Mouse (Mus musculus): Measurements from ENCODE around the gene Stab2. TPM values are rescaled to one million over a fixed set of nuclear protein-coding genes. Genes with fewer than 3 reads are reported as not detected.
A peak's percentile ranks its signal among the peaks of the same experiment; 100 is the strongest.

Gene Stab2
- polyA plus RNA-seq, 1 experiment from 2014 or later, result 0.04 TPM

DNA sequence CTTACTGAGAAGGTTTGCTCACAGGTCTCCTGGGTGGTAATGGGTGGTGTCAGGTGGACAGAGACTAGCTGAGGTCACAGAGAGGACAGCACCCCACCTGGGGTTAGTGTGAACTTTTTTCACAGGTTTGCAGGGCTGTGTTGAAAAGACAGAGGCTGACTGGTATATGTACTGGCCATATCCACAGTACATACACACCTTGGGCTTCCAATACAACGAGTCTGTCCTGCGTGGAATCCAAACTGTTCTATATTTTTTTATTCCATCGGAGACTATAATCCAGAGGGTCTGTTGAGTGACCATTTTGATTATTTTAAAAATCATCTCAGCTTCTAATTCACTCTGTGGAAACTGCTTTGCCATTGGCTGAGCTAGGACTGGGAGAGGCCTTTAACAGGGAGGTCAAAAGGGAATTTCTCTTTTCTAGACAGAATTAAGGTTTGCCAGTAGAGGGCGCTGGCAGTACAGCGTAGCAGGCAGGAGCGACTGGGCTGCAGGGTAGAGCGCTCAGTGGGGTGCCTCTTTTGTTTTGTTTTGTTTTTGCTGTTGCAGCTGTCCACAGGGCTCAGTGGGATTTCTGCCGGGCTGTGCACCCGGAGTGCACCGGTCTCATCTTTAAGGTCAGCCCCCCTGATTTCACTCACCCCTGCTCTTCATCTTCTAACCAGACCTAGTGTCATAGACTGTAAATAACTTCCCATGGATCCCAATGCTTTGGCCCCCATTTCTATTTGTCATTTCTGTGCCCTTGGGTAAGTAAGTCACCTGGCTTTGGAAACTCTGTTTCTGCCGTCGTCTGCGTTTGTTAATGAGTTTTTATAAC, 35.9 kb downstream of the Stab2 start:
- H3K4me1 ChIP-seq (ENCODE audit: control insufficient read depth, insufficient read depth, low read depth, low read length), result peaks cover 2% of the 10 kb centered on the region
- H3K9ac ChIP-seq (ENCODE audit: low read depth, low read length), result peak overlapping the region; percentile 38; the same call in 1 of the 2 replicates
- peak overlapping the region; percentile 55 for H3K4me2 ChIP-seq (ENCODE audit: low read length)
- H3K4me3 ChIP-seq (ENCODE audit: low read length), result peak overlapping the region; percentile 21
- no peaks in the 10 kb centered on the region for H3K9me3 ChIP-seq (ENCODE audit: control insufficient read depth, low read length)
- H3K27ac ChIP-seq (ENCODE audit: low read depth, low read length), result no peak overlapping the region
- H3K36me3 ChIP-seq (ENCODE audit: control insufficient read depth, insufficient read depth, low read length), result no peaks in the 10 kb centered on the region
- ATAC-seq, result peak; percentile 88
- H3K27me3 ChIP-seq (replicated peaks; ENCODE audit: control insufficient read depth, insufficient read depth, low read length), result no peaks in the 10 kb centered on the region
- WGBS, result 23% methylated on average over 13 of the region's 13 CpGs

DNA sequence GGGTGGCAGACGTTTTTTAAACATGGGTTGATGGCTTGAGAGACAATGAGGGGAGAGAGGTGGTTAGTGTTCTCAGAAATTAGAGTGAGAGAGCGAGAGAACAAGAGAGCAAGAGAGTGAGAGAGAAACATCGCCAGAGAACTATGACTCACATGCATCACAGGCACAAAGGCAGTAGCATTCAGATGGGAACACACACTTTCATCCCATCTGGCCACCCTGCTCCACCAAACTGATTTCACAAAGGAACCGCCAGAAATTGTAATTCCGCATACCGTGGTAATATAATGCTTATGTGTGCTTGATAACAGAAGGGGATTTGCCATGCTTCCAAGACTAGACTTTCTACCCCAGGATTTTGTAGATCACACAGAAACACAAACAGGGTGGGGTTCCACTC, 38.5 kb downstream of the Stab2 start:
- no peak for ATAC-seq
- H3K36me3 ChIP-seq (ENCODE audit: control insufficient read depth, insufficient read depth, low read length), result no peaks in the 10 kb centered on the region
- H3K27ac ChIP-seq (ENCODE audit: low read depth, low read length), result no peak overlapping the region
- H3K9ac ChIP-seq (ENCODE audit: low read depth, low read length), result no peak overlapping the region
- H3K4me1 ChIP-seq (ENCODE audit: control insufficient read depth, insufficient read depth, low read depth, low read length), result peaks cover 2% of the 10 kb centered on the region
- H3K4me3 ChIP-seq (ENCODE audit: low read length), result no peak overlapping the region
- no peaks in the 10 kb centered on the region for H3K9me3 ChIP-seq (ENCODE audit: control insufficient read depth, low read length)
- H3K27me3 ChIP-seq (replicated peaks; ENCODE audit: control insufficient read depth, insufficient read depth, low read length), result no peaks in the 10 kb centered on the region
- H3K4me2 ChIP-seq (ENCODE audit: low read length), result no peak overlapping the region
- WGBS, result 83% methylated on average over 6 of the region's 6 CpGs

DNA sequence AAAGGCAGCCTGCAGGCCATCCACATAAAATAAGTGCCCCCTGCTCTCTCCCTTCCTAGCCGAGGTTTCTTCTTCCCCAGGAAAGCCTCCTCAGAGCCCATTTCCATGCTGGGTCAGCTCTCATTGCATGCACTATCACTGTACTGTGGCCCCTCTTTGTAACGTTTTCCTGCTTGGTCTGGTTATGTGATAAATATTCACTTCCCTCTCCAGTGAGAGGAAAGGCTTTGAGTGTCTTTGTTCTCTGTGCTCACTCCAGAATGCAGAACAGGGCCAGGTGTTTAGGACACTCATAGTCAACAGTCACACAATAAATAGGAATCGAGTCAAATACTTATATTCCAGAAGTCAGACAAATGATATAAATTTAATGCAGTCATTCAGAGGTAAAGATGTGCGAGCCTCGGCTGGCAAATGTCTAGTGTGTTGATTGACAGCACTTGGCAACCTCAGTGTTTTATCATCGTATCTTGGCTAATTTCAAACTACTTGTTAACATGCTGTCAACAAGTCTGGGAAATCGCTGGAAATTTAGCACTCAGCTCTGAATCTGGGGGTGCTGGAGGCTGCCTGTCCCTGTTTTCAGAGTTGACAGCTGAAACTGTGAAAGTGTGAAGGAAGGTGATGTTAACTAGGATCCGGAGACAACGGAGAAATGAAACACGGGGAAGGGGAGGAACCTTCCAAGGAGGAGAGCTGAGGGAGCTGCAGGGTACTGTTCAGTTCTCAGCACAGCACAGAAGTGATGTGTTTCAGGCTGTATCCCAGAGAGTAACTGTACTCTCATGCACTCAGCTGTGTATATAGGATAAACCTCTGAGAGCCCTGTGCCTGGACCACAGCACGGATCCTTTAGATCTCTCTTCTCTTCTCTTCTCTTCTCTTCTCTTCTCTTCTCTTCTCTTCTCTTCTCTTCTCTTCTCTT, 46.0 kb downstream of the Stab2 start:
- no peak overlapping the region for H3K9ac ChIP-seq (ENCODE audit: low read depth, low read length)
- no peak overlapping the region for H3K4me2 ChIP-seq (ENCODE audit: low read length)
- no peaks in the 10 kb centered on the region for H3K36me3 ChIP-seq (ENCODE audit: control insufficient read depth, insufficient read depth, low read length)
- no peak overlapping the region for H3K27ac ChIP-seq (ENCODE audit: low read depth, low read length)
- no peak overlapping the region for H3K4me3 ChIP-seq (ENCODE audit: low read length)
- no peaks in the 10 kb centered on the region for H3K4me1 ChIP-seq (ENCODE audit: control insufficient read depth, insufficient read depth, low read depth, low read length)
- ATAC-seq, result no peak
- WGBS, result 60% methylated on average over 11 of the region's 11 CpGs
- H3K9me3 ChIP-seq (ENCODE audit: control insufficient read depth, low read length), result no peaks in the 10 kb centered on the region
- no peaks in the 10 kb centered on the region for H3K27me3 ChIP-seq (replicated peaks; ENCODE audit: control insufficient read depth, insufficient read depth, low read length)

DNA sequence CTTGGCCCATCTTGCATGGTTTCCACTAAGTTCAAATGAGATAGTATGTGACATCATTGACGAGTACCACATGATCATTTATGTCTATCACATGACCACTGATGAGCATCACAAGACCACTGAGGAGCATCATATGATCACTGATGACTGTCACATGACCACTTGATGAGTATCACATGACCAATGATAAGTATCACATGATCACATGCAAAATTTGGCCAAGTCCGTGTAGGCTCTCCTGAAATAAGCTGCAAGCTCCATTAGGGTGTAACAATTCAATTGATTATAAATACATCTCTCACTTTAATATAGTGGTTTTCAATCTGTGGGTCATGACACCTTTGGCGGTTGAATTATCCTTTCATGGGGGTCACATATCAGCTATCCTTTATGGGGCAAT, 52.5 kb downstream of the Stab2 start:
- no peaks in the 10 kb centered on the region for H3K27me3 ChIP-seq (replicated peaks; ENCODE audit: control insufficient read depth, insufficient read depth, low read length)
- H3K4me2 ChIP-seq (ENCODE audit: low read length), result no peak overlapping the region
- H3K9me3 ChIP-seq (ENCODE audit: control insufficient read depth, low read length), result no peaks in the 10 kb centered on the region
- no peaks in the 10 kb centered on the region for H3K36me3 ChIP-seq (ENCODE audit: control insufficient read depth, insufficient read depth, low read length)
- no peak overlapping the region for H3K9ac ChIP-seq (ENCODE audit: low read depth, low read length)
- 95% methylated on average over 3 of the region's 3 CpGs for WGBS
- no peak overlapping the region for H3K4me3 ChIP-seq (ENCODE audit: low read length)
- no peaks in the 10 kb centered on the region for H3K4me1 ChIP-seq (ENCODE audit: control insufficient read depth, insufficient read depth, low read depth, low read length)
- H3K27ac ChIP-seq (ENCODE audit: low read depth, low read length), result no peak overlapping the region
- ATAC-seq, result no peak

DNA sequence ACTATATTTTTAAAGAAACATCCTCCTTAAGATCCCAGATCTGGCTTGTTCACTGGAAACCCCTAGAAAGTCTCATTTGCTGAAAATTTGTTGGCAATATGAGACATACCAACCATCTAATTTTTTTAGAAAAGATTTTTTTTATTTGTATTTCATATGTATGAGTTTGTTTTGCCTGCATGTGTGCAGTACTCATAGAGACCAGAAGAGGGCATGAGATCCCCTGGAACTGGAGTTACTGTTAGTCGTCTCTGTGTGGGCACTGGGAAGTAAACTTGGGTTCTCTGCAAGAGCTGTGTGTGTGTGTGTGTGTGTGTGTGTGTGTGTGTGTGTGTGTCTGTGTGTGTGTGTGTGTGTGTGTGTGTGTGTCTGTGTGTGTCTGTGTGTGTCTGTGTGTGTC, 55.1 kb downstream of the Stab2 start:
- H3K27me3 ChIP-seq (replicated peaks; ENCODE audit: control insufficient read depth, insufficient read depth, low read length), result no peaks in the 10 kb centered on the region
- H3K36me3 ChIP-seq (ENCODE audit: control insufficient read depth, insufficient read depth, low read length), result no peaks in the 10 kb centered on the region
- H3K4me2 ChIP-seq (ENCODE audit: low read length), result no peak overlapping the region
- no peak for ATAC-seq
- H3K4me1 ChIP-seq (ENCODE audit: control insufficient read depth, insufficient read depth, low read depth, low read length), result no peaks in the 10 kb centered on the region
- 61% methylated on average over 1 of the region's 1 CpGs for WGBS
- no peak overlapping the region for H3K4me3 ChIP-seq (ENCODE audit: low read length)
- H3K27ac ChIP-seq (ENCODE audit: low read depth, low read length), result no peak overlapping the region
- H3K9me3 ChIP-seq (ENCODE audit: control insufficient read depth, low read length), result no peaks in the 10 kb centered on the region
- H3K9ac ChIP-seq (ENCODE audit: low read depth, low read length), result no peak overlapping the region

DNA sequence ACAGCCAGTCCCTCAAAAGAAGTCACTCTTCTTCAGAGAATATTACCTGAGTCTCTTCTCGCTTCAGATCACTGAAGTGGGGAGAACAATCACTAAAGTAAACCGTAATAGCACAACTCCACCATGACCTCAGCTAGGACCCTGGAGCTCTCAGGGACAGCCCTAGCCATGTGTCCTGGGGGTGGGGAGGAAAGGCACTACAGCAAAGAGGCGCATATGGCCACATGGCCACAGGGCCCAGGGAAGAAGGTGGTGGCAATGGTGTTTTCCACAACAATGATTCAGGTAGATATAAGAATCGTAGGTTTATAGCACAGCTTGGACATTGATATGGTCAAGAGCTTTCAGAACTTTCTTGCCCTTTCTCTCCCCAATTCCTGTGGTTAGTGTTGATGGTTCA, 57.0 kb downstream of the Stab2 start:
- H3K27me3 ChIP-seq (replicated peaks; ENCODE audit: control insufficient read depth, insufficient read depth, low read length), result no peaks in the 10 kb centered on the region
- H3K9me3 ChIP-seq (ENCODE audit: control insufficient read depth, low read length), result no peaks in the 10 kb centered on the region
- no peak overlapping the region for H3K4me3 ChIP-seq (ENCODE audit: low read length)
- H3K4me2 ChIP-seq (ENCODE audit: low read length), result no peak overlapping the region
- no peaks in the 10 kb centered on the region for H3K4me1 ChIP-seq (ENCODE audit: control insufficient read depth, insufficient read depth, low read depth, low read length)
- H3K36me3 ChIP-seq (ENCODE audit: control insufficient read depth, insufficient read depth, low read length), result no peaks in the 10 kb centered on the region
- 94% methylated on average over 4 of the region's 4 CpGs for WGBS
- no peak overlapping the region for H3K27ac ChIP-seq (ENCODE audit: low read depth, low read length)
- no peak for ATAC-seq
- no peak overlapping the region for H3K9ac ChIP-seq (ENCODE audit: low read depth, low read length)

DNA sequence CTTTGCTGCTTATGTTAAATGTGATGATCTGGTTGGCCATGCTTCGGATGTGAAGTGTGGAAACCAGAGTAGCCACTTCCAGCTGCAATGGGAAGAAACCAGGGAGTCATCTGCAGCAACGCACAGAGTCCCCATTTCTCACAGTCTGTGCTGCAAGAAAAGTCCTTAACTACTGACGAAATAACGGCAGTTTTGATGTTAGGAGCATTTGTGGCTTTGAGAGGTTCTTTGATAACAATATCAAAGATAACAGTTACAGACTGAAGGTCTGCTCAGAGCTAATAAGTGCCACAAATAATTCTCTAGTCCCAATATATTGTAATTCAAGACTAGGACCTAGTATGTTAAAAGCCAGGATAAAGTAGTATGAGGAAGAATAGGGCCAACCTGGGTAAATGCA, 57.9 kb downstream of the Stab2 start:
- no peaks in the 10 kb centered on the region for H3K36me3 ChIP-seq (ENCODE audit: control insufficient read depth, insufficient read depth, low read length)
- H3K27ac ChIP-seq (ENCODE audit: low read depth, low read length), result no peak overlapping the region
- no peaks in the 10 kb centered on the region for H3K9me3 ChIP-seq (ENCODE audit: control insufficient read depth, low read length)
- no peaks in the 10 kb centered on the region for H3K4me1 ChIP-seq (ENCODE audit: control insufficient read depth, insufficient read depth, low read depth, low read length)
- no peak overlapping the region for H3K4me3 ChIP-seq (ENCODE audit: low read length)
- H3K4me2 ChIP-seq (ENCODE audit: low read length), result no peak overlapping the region
- H3K9ac ChIP-seq (ENCODE audit: low read depth, low read length), result no peak overlapping the region
- no peaks in the 10 kb centered on the region for H3K27me3 ChIP-seq (replicated peaks; ENCODE audit: control insufficient read depth, insufficient read depth, low read length)
- 94% methylated on average over 4 of the region's 4 CpGs for WGBS
- no peak for ATAC-seq

DNA sequence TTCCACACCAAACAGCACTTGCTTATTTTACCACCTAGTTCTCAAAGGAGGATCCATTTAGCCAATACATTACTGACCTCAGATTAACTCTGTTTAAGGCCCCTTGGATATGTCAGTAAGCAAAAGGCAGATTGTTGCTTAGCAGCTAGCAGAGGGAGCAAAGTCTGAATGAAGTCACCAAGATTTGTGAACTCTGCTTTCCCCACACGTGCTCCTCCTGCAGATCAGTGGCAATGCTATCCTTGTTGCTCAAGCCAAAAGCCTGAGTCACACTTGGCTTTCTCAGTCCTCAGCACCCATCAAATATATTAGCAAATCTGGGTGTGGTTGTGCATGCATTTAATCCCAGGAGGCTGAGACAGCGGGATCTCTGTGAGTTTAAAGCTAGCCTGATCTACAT, 60.3 kb downstream of the Stab2 start:
- no peak overlapping the region for H3K9ac ChIP-seq (ENCODE audit: low read depth, low read length)
- ATAC-seq, result no peak
- no peaks in the 10 kb centered on the region for H3K36me3 ChIP-seq (ENCODE audit: control insufficient read depth, insufficient read depth, low read length)
- no peaks in the 10 kb centered on the region for H3K9me3 ChIP-seq (ENCODE audit: control insufficient read depth, low read length)
- H3K27me3 ChIP-seq (replicated peaks; ENCODE audit: control insufficient read depth, insufficient read depth, low read length), result no peaks in the 10 kb centered on the region
- H3K4me2 ChIP-seq (ENCODE audit: low read length), result no peak overlapping the region
- no peak overlapping the region for H3K4me3 ChIP-seq (ENCODE audit: low read length)
- H3K4me1 ChIP-seq (ENCODE audit: control insufficient read depth, insufficient read depth, low read depth, low read length), result no peaks in the 10 kb centered on the region
- H3K27ac ChIP-seq (ENCODE audit: low read depth, low read length), result no peak overlapping the region
- 80% methylated on average over 2 of the region's 2 CpGs for WGBS

DNA sequence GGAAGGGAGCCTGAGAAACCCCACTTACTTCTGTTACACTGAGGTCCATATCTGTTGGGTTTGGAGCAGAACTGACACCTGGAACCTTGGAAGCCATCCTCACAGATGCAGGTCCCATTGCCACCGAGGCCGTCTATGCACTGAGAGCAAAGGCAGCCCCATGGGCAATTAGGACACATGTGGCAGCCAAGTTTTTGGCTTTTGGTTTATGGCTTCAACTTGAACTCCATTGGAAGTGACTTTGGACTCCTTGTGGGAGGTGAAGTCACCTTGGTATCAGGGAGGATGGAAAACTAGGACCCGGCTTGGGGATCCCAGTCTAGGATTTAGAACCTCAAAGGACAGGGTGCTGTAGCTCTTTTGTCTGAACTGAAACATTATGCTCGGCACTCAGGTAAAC, 67.2 kb downstream of the Stab2 start:
- Histone ChIP-seq H3K4me3 (ENCODE audit: low read length) (no peak overlapping the region), H3K9me3 (ENCODE audit: control insufficient read depth, low read length) (no peaks in the 10 kb centered on the region), H3K27ac (ENCODE audit: low read depth, low read length) (no peak overlapping the region), H3K4me1 (ENCODE audit: control insufficient read depth, insufficient read depth, low read depth, low read length) (no peaks in the 10 kb centered on the region), H3K36me3 (ENCODE audit: control insufficient read depth, insufficient read depth, low read length) (no peaks in the 10 kb centered on the region), H3K4me2 (ENCODE audit: low read length) (no peak overlapping the region), H3K27me3 (replicated peaks; ENCODE audit: control insufficient read depth, insufficient read depth, low read length) (no peaks in the 10 kb centered on the region), H3K9ac (ENCODE audit: low read depth, low read length) (no peak overlapping the region)
- WGBS, result 98% methylated on average over 4 of the region's 4 CpGs
- ATAC-seq, result no peak

All from hindbrain, embryonic 16.5 days (tissue).